Mouse (Mus musculus) liver, embryonic 11.5 days (tissue): Measurements from ENCODE around the gene Cpeb2. TPM values are rescaled to one million over a fixed set of nuclear protein-coding genes. Genes with fewer than 3 reads are reported as not detected.

ENCODE experiments used
- ATAC-seq: fragments of 200-750 bp; cut with Nextera tagmentation; replicated peaks from 2 replicates; pipeline ENCODE4 v1.8.0; 2017; ENCODE audit warnings: moderate number of reproducible peaks, mild to moderate bottlenecking, moderate TSS enrichment, moderate library complexity; ENCODE audit not compliant: low FRiP score
- DNase-seq: peaks from one replicate; pipeline ENCODE4 v3.0.0-alpha.2; 2017; ENCODE audit warnings: low spot score
- H3K27ac ChIP-seq: fragments of 300-500 bp; sonication (generic); 2 replicates; pipeline ENCODE4 v1.5.1; 2014; ENCODE audit warnings: mild to moderate bottlenecking, low read depth, low read length, control low read depth
- H3K27me3 ChIP-seq: fragments of 300-500 bp; sonication (generic); replicated peaks from 2 replicates; pipeline ENCODE4 v1.6.1; 2014; ENCODE audit warnings: low read length, mixed read lengths; ENCODE audit not compliant: control insufficient read depth, insufficient read depth
- H3K36me3 ChIP-seq: fragments of 300-500 bp; sonication (generic); 2 replicates; pipeline ENCODE4 v1.6.1; 2014; ENCODE audit warnings: mild to moderate bottlenecking, low read length, moderate library complexity, mixed read lengths; ENCODE audit not compliant: control insufficient read depth, insufficient read depth
- H3K4me1 ChIP-seq: fragments of 300-500 bp; sonication (generic); replicated peaks from 2 replicates; pipeline ENCODE4 v1.6.1; 2014; ENCODE audit warnings: low read length, mixed read lengths; ENCODE audit not compliant: control insufficient read depth, insufficient read depth
- H3K4me2 ChIP-seq: fragments of 300-500 bp; sonication (generic); 2 replicates; pipeline ENCODE4 v1.6.1; 2014; ENCODE audit warnings: mild to moderate bottlenecking, control low read depth, moderate library complexity
- H3K4me3 ChIP-seq: fragments of 300-500 bp; sonication (generic); 2 replicates; pipeline ENCODE4 v1.5.1; 2014; ENCODE audit warnings: low read depth, low read length, control low read depth
- H3K9ac ChIP-seq: fragments of 300-500 bp; sonication (generic); 2 replicates; pipeline ENCODE4 v1.6.1; 2014; ENCODE audit warnings: low read depth, low read length, control low read depth
- H3K9me3 ChIP-seq: fragments of 300-500 bp; sonication (generic); 2 replicates; pipeline ENCODE4 v1.6.1; 2016; ENCODE audit warnings: low read length, inconsistent platforms, mixed read lengths; ENCODE audit not compliant: control insufficient read depth
- WGBS: fragments of 180-500 bp; shearing (Covaris S2); extraction: QIAGEN DNeasy Blood & Tissue Kit; methylation state at CpG from one replicate; pipeline ENCODE4 v1.1.7; 2014; 5-methylcytosine and 5-hydroxymethylcytosine counted together
- polyA plus RNA-seq: library from polyadenylated mRNA; unstranded; fragments of >200 nt; fragmentation: Nextera tagmentation; extraction: Ambion mirVana; gene quantifications from 2 replicates; pipeline ENCODE4 v1.2.1, GENCODE M21; 2014

The Cpeb2 gene
- polyA plus RNA-seq, 1 experiment from 2014 or later: 1.5 TPM

DNA sequence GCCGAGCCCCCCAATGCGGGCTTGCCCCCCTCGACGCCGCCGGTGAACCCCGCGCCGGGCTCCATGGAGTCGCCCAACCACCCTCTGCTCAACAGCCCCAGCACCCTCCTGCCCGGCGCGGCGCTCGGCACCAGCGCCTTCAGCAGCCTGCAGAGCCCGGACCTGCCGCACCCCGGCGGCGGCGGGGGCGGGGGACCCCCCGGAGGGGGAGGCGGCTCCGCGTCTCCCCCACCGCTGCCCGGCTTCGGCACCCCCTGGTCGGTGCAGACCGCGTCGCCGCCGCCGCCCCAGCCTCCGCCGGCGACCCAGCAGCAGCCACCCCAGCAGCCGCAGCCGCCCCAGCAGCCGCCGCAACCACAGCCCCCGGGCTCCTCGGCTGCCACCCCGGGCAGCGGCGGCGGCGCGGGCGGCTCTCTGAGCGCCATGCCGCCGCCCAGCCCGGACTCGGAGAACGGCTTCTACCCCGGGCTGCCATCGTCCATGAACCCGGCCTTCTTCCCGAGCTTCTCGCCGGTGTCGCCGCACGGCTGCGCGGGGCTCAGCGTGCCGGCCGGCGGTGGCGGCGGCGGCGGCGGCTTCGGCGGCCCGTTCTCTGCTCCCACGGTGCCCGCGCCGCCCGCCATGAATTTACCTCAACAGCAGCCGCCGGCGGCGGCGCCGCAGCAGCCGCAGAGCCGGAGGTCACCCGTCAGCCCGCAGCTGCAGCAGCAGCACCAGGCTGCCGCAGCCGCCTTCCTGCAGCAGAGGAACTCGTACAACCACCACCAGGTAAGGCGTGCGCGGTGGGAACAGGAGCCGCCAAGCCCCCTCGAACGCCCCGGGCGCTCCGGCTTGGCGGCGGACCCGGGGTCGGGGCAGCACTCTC lies 1.6 kb downstream of the Cpeb2 start:
- H3K27me3 ChIP-seq: peaks cover 2% of the 10 kb centered on the region; the same call in 1 of the 2 replicates
- DNase-seq (peak; percentile 61), ATAC-seq (peak; percentile 24)
- H3K27ac ChIP-seq: peak overlapping the region; percentile 96
- H3K4me1 ChIP-seq: peaks cover 9% of the 10 kb centered on the region
- under 1% methylated on average over 102 of the region's 113 CpGs for WGBS
- H3K36me3 ChIP-seq: no peaks in the 10 kb centered on the region
- H3K9ac ChIP-seq: peak overlapping the region; percentile 83
- H3K4me3 ChIP-seq: peak overlapping the region; percentile 89
- no peaks in the 10 kb centered on the region for H3K9me3 ChIP-seq
- peak overlapping the region; percentile 99 for H3K4me2 ChIP-seq

DNA sequence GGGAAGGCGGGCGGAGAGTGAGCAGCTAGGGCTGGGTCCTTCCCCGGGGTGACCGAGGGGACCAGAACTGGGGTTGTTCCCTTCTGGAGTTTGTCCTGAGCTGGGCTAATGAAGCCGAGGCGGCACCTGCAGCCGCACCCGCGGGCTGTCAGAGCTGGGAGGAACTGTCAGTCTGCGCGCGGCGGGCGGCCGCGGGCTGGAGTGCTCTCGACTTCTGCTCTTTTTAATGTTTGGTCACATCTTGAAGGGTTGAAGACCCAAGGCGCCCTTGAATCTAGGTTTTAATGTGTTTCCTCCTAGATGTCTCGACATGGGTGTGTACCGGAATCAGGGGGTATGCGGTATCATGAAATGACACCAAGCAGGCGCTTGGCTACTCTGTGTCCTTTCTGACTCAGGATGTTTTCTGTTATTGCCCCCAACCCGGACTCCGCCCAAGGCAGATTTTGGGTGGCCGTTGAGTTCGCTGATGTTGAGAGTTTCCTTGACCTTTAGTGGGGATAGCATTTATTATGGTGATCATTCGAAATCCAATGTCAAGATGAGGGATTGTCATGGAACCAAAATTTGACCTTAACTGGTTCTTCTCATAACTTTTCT lies 2.3 kb downstream of the Cpeb2 start:
- Histone ChIP-seq H3K9ac (peak overlapping the region; percentile 83), H3K9me3 (no peaks in the 10 kb centered on the region), H3K4me2 (peak overlapping the region; percentile 99), H3K27me3 (peaks cover 2% of the 10 kb centered on the region; the same call in 1 of the 2 replicates), H3K4me1 (peaks cover 9% of the 10 kb centered on the region), H3K27ac (peak overlapping the region; percentile 96; the same call in 1 of the 2 replicates), H3K36me3 (no peaks in the 10 kb centered on the region), H3K4me3 (peak overlapping the region; percentile 89)
- DNase-seq: peak; percentile 69
- ATAC-seq: no peak
- 2% methylated on average over 27 of the region's 27 CpGs for WGBS

DNA sequence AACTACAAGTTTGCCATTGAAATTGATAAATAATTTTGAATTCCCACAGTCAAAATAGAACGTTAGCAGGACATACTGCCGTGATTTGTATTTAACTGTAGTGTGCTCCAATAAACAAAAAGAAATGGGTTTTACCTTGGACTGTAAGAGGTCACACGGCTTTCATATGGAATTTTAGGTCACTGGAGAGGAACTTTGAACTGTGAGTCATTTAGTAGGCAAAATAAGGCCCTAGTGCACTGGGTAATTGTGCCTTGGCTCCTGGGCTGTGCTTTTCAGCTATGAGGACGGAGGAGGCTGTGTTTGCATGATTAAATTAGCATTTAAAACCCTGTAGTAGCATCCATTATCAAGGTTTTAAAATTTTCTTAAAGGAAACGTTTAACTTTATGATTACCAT lies 3.0 kb downstream of the Cpeb2 start:
- DNase-seq: no peak
- Histone ChIP-seq H3K4me1 (peaks cover 9% of the 10 kb centered on the region), H3K36me3 (no peaks in the 10 kb centered on the region), H3K9me3 (no peaks in the 10 kb centered on the region), H3K27ac (no peak overlapping the region), H3K27me3 (peaks cover 2% of the 10 kb centered on the region; the same call in 1 of the 2 replicates), H3K9ac (no peak overlapping the region), H3K4me3 (peak overlapping the region; percentile 89), H3K4me2 (peak overlapping the region; percentile 99)
- 38% methylated on average over 5 of the region's 5 CpGs for WGBS
- no peak for ATAC-seq

DNA sequence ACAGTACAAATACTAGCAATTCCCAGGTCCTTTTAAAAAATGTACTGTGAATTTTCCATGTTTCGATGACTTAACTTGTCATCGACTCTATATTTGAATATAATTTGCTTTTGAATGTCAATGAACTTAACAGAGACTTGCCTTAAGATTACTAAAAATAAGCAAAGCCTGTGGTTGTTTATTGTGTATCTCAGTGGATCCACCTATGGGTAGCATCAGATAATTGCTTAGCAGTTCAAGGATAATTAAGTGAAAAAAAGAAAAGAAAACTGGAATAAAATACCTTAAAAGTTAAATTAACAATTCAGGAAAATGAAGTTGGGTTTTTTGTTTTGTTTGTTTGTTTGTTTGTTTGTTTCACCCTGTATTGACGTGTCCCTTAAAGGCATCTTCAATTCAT lies 3.5 kb downstream of the Cpeb2 start:
- Histone ChIP-seq H3K36me3 (no peaks in the 10 kb centered on the region), H3K4me3 (no peak overlapping the region), H3K9me3 (no peaks in the 10 kb centered on the region), H3K27me3 (peaks cover 2% of the 10 kb centered on the region; the same call in 1 of the 2 replicates), H3K27ac (no peak overlapping the region), H3K4me2 (no peak overlapping the region), H3K4me1 (peaks cover 9% of the 10 kb centered on the region), H3K9ac (no peak overlapping the region)
- ATAC-seq (no peak), DNase-seq (no peak)
- WGBS: 76% methylated on average over 3 of the region's 3 CpGs

DNA sequence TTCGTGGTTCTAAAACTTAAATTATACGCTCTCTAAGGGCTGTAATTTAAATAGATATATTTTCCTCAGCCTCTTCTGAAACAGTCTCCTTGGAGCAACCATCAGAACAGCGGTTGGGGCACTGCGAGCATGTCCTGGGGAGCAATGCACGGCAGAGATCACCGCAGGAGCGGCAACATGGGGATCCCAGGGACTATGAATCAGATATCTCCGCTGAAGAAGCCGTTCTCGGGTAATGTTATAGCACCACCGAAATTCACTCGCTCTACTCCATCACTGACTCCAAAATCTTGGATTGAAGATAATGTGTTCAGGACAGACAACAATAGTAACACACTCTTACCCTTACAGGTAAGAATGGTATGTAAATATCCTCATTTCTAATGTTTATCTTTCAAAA lies 4.3 kb downstream of the Cpeb2 start:
- Histone ChIP-seq H3K36me3 (no peaks in the 10 kb centered on the region), H3K4me2 (no peak overlapping the region), H3K9ac (no peak overlapping the region), H3K9me3 (no peaks in the 10 kb centered on the region), H3K4me1 (peaks cover 9% of the 10 kb centered on the region), H3K27ac (no peak overlapping the region), H3K4me3 (no peak overlapping the region), H3K27me3 (peaks cover 2% of the 10 kb centered on the region; the same call in 1 of the 2 replicates)
- no peak for ATAC-seq
- WGBS: 81% methylated on average over 12 of the region's 12 CpGs
- DNase-seq: no peak

DNA sequence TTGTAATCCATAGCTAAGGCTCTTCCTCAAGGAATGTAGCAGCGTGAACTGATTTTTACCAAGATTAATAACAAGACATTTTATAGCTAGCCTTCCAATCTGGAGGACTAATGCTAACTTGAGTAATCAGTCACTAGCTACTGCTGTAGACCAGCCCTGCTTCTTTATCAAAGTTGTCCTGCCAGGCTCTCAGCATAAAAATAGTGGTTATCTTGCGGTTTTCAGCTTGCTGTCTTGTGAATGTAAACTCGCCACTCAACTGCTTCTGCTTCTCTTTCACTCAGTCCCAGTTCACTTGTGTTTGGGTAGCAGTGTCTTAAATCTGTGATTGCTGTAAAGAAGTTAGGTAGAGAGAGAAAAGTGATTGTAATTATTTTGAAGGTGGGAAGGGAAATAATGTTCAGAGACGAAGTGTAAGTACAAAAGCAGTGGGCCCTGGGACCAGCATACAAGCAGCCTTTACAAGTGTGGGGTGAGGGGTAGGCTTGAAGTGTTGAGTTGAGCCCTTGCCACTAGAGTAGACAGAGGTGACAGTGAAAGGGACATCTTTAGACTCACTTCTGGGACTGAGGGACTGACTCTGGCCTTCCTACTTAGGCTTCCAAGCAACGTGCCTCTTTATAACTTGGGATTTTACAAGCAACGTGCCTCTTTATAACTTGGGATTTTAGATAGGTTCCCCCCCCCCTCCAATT lies 6.3 kb downstream of the Cpeb2 start:
- H3K9ac ChIP-seq: no peak overlapping the region
- peak; percentile 34; the same call in 1 of the 2 replicates for ATAC-seq

DNA sequence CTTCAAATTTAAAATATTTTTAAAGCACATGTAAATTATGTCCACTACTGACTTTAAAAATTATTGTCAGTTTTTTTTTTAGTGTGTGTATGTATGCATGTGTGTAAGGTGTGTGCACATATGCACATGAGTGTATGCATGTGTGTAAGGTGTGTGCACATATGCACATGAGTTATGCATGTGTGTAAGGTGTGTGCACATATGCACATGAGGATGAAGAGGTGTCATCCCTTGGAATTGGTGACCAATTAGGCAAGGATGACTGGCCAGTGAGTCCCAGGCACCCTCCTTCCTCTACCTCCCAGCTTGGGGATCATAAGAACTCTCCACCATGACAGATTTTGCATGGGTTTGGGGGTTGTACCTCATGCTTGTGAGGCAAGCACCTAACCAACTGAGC lies 7.8 kb downstream of the Cpeb2 start:
- Histone ChIP-seq H3K27me3 (peaks cover 2% of the 10 kb centered on the region; the same call in 1 of the 2 replicates), H3K4me3 (no peak overlapping the region), H3K9me3 (no peaks in the 10 kb centered on the region), H3K4me1 (peaks cover 9% of the 10 kb centered on the region), H3K4me2 (no peak overlapping the region), H3K27ac (no peak overlapping the region), H3K9ac (no peak overlapping the region), H3K36me3 (no peaks in the 10 kb centered on the region)
- ATAC-seq (no peak), DNase-seq (no peak)

More for the DNA sequence above, 6.3 kb downstream of the Cpeb2 start:
- H3K9me3 ChIP-seq: no peaks in the 10 kb centered on the region
- no peak overlapping the region for H3K4me3 ChIP-seq
- peaks cover 2% of the 10 kb centered on the region; the same call in 1 of the 2 replicates for H3K27me3 ChIP-seq
- H3K27ac ChIP-seq: no peak overlapping the region
- WGBS: 63% methylated on average over 6 of the region's 6 CpGs
- no peak for DNase-seq
- H3K4me1 ChIP-seq: peaks cover 9% of the 10 kb centered on the region
- no peak overlapping the region for H3K4me2 ChIP-seq
- no peaks in the 10 kb centered on the region for H3K36me3 ChIP-seq

DNA sequence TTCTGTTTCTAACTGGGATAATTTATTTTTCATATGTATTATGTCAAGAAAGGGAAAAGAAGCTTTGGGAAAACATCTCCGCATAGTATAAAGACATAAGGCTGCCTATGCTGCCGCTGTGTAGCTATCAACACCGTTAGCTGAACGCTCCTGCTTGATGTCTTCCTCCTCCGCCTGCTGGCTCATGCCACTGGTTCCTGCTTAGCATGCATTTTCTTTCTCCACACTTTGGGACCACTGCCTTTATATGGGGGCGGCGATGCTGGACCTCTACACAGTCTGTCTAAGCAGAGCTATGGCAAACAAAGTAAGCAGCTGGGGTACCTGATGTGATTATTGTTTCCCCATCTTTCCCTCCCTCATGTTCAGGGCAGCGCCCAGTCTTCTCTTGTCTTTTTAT lies 13.3 kb downstream of the Cpeb2 start:
- no peak for ATAC-seq

More for the DNA sequence above, 13.3 kb downstream of the Cpeb2 start:
- 84% methylated on average over 8 of the region's 8 CpGs for WGBS
- no peak for DNase-seq
- Histone ChIP-seq H3K4me2 (no peak overlapping the region), H3K9ac (no peak overlapping the region), H3K4me3 (no peak overlapping the region), H3K27ac (no peak overlapping the region), H3K9me3 (no peaks in the 10 kb centered on the region), H3K27me3 (no peaks in the 10 kb centered on the region), H3K36me3 (no peaks in the 10 kb centered on the region), H3K4me1 (no peaks in the 10 kb centered on the region)
